Mouse (Mus musculus) heart, embryonic 11.5 days (tissue): Measurements from ENCODE around the gene Cdan1. TPM values are rescaled to one million over a fixed set of nuclear protein-coding genes. Genes with fewer than 3 reads are reported as not detected.
A peak's percentile ranks its signal among the peaks of the same experiment; 100 is the strongest.

Experiments used
- ATAC-seq: fragments of 200-750 bp; cut with Nextera tagmentation; replicated peaks from 2 replicates; pipeline ENCODE4 v1.8.0; 2017; ENCODE audit warnings: moderate library complexity; ENCODE audit not compliant: insufficient number of reproducible peaks, low FRiP score, low TSS enrichment
- H3K27ac ChIP-seq: fragments of 300-500 bp; sonication (generic); 2 replicates; pipeline ENCODE4 v1.5.1; 2014; ENCODE audit warnings: mild to moderate bottlenecking, low read depth, low read length
- H3K27me3 ChIP-seq: fragments of 300-500 bp; sonication (generic); 2 replicates; pipeline ENCODE4 v1.6.1; 2014; ENCODE audit warnings: mild to moderate bottlenecking, low read length, mixed read lengths; ENCODE audit not compliant: control insufficient read depth, insufficient read depth
- H3K36me3 ChIP-seq: fragments of 300-500 bp; sonication (generic); 2 replicates; pipeline ENCODE4 v1.6.1; 2014; ENCODE audit warnings: mild to moderate bottlenecking, low read length, moderate library complexity, mixed read lengths; ENCODE audit not compliant: control insufficient read depth, insufficient read depth
- H3K4me1 ChIP-seq: fragments of 300-500 bp; sonication (generic); 2 replicates; pipeline ENCODE4 v1.6.1; 2014; ENCODE audit warnings: low read length; ENCODE audit not compliant: control insufficient read depth, insufficient read depth
- H3K4me2 ChIP-seq: fragments of 300-500 bp; sonication (generic); 2 replicates; pipeline ENCODE4 v1.6.1; 2014; ENCODE audit warnings: mild to moderate bottlenecking, moderate library complexity
- H3K4me3 ChIP-seq: fragments of 300-500 bp; sonication (generic); 2 replicates; pipeline ENCODE4 v1.5.1; 2014; ENCODE audit warnings: low read depth, low read length
- H3K9ac ChIP-seq: fragments of 300-500 bp; sonication (generic); 2 replicates; pipeline ENCODE4 v1.6.1; 2014; ENCODE audit warnings: mild to moderate bottlenecking, low read depth, low read length, moderate library complexity
- H3K9me3 ChIP-seq: fragments of 300-500 bp; sonication (generic); replicated peaks from 2 replicates; pipeline ENCODE4 v1.6.1; 2016; ENCODE audit warnings: low read length; ENCODE audit not compliant: control insufficient read depth
- WGBS: fragments of 180-500 bp; shearing (Covaris S2); extraction: QIAGEN DNeasy Blood & Tissue Kit; methylation state at CpG from one replicate; pipeline ENCODE4 v1.1.7; 2014; ENCODE audit not compliant: insufficient replicate concordance; 5-methylcytosine and 5-hydroxymethylcytosine counted together
- polyA plus RNA-seq: library from polyadenylated mRNA; unstranded; fragments of >200 nt; fragmentation: Nextera tagmentation; extraction: Ambion mirVana; gene quantifications from 2 replicates; pipeline ENCODE4 v1.2.1, GENCODE M21; 2014

Cdan1 gene
- polyA plus RNA-seq, 1 experiment from 2014 or later = 8.0 TPM

DNA sequence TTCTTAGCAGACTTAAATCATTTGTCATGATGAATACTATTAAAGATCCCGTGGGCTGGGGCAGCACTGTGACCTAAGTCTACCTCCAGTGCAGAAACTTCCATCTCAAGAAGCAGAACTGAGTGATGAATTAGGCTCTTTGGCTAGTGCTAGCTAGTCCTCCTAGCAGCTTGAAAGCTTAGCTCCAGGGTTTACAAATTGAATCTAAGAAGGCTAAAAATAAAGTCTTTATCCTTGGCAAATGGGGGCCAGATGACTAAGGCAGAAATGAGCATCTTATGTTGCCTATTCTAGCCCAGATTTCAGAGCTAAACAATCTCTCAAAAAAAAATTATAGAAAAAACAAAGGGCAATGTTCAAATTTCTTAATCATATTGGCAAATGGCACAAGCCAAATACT lies 10.8 kb upstream of the Cdan1 start:
- Histone ChIP-seq H3K4me3 (no peak overlapping the region), H3K27ac (no peak overlapping the region), H3K9me3 (no peaks in the 10 kb centered on the region), H3K27me3 (no peaks in the 10 kb centered on the region), H3K36me3 (peaks cover 14% of the 10 kb centered on the region), H3K4me2 (no peak overlapping the region), H3K9ac (no peak overlapping the region), H3K4me1 (no peaks in the 10 kb centered on the region)
- 76% methylated on average over 1 of the region's 1 CpGs for WGBS
- ATAC-seq = no peak

DNA sequence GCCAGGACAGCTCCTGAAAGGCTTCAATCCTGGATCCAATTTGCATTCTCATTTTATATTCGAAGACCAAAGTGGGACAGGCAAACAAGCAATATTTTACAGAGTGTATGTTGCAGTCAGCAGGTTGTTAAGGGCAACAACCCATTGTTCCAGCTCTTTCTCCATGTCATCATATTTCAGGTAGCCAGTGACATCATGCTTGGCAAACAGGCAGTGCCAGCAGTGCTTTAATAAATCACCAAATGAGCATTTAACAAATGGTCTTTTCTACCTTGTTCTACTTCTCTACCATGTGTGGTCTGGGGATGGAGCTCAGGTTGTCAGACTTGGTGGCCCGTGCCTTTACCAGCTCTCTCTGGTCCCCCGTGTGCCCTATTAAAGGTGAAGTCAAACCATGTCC lies 8.2 kb upstream of the Cdan1 start:
- Histone ChIP-seq H3K4me3 (no peak overlapping the region), H3K4me2 (no peak overlapping the region), H3K27me3 (no peaks in the 10 kb centered on the region), H3K36me3 (peaks cover 5% of the 10 kb centered on the region; the same call in 1 of the 2 replicates), H3K27ac (no peak overlapping the region), H3K9ac (no peak overlapping the region), H3K9me3 (no peaks in the 10 kb centered on the region), H3K4me1 (no peaks in the 10 kb centered on the region)
- ATAC-seq = no peak
- 84% methylated on average over 3 of the region's 3 CpGs for WGBS

DNA sequence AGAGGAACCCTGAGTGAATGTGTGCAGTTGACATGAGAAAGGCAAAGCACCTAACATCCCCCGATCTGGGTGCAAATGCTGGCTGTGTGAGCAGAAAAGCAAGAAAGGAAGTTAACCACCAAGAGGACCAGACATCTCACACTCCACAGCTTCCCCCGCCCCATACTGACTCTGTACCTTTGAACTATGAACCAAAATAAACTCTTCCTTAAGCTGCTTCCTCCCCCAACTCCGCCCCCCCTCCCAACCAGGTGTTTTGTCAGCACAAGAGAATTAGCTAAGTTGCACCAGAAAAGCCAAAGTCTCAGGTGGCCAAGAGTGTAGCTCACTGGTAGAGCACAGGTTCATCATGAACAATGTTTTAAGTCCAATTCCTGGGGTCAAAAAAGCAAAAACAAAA lies 3.2 kb upstream of the Cdan1 start:
- Histone ChIP-seq H3K27ac (no peak overlapping the region), H3K27me3 (no peaks in the 10 kb centered on the region), H3K9me3 (no peaks in the 10 kb centered on the region), H3K4me1 (peaks cover 5% of the 10 kb centered on the region; the same call in 1 of the 2 replicates), H3K4me3 (no peak overlapping the region), H3K4me2 (no peak overlapping the region), H3K36me3 (no peaks in the 10 kb centered on the region), H3K9ac (no peak overlapping the region)
- WGBS = 67% methylated on average over 3 of the region's 3 CpGs
- ATAC-seq = no peak

DNA sequence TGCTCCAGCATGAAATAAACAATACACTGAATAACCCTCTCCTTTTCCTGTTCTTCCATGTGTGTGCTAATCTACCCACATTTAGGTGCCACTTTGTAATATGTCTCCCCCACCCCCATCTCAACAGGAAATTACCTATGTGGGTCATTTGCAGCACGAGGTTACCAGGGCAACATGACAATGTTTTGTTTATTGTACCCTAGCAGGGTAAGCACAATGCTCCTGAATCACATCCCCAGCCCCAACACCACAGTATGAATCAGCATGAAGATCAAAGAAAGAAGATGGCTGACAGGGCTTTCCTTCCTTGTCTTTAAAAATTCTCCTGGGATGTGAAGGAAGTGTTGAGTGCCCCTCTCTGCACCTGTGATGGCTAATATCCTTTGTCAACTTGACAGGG lies 2.7 kb upstream of the Cdan1 start:
- Histone ChIP-seq H3K27ac (no peak overlapping the region), H3K4me3 (no peak overlapping the region), H3K9me3 (no peaks in the 10 kb centered on the region), H3K4me2 (no peak overlapping the region), H3K27me3 (no peaks in the 10 kb centered on the region), H3K9ac (no peak overlapping the region), H3K4me1 (peaks cover 5% of the 10 kb centered on the region; the same call in 1 of the 2 replicates), H3K36me3 (no peaks in the 10 kb centered on the region)
- ATAC-seq = no peak
- 53% methylated on average over 1 of the region's 1 CpGs for WGBS

DNA sequence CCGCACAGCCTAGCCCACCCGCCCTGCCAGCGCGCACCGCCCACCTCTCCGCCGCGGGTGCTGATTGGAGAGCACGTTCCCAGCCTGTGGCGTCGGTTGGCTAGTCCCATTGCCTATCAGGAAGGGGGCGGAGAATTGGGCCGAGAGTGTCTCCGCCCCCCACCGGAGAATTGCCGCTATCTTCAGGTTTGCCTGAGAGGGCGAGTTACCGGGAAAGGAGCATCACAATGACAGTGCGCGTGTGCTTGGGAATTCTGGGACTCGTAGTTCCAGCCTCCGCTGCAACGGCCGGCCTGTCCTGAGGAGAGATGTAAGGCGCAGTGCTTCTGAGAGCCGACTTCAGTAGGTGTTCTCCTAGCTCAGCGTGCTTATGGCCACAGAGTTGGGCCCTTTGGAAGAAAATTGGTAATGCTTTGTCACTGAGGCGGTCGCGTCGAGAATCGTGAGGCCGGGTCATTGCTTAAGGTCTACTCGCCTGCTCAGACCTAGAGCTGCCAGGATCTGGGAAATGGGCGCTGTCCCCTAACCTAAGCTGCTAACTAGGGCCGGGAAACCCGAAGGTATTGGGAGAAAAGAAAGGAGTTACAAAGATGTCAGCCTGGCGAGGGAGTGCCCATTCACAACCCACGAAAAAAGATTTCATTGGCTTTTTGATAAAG lies 625 bp upstream of the Cdan1 start, which contains the start of gene Ttbk2:
Ttbk2 (minus strand) TSS at position 181 of the 659 bp plus-strand sequence.
- Histone ChIP-seq H3K9ac (peak within 1 kb of the TSS; percentile 85), H3K9me3 (no peaks in the 10 kb centered on the region), H3K4me3 (peak within 1 kb of the TSS; percentile 86), H3K36me3 (no peaks in the 10 kb centered on the region), H3K27ac (peak within 1 kb of the TSS; percentile 58), H3K4me1 (peaks cover 5% of the 10 kb centered on the region; the same call in 1 of the 2 replicates), H3K27me3 (no peaks in the 10 kb centered on the region), H3K4me2 (peak within 1 kb of the TSS; percentile 86)
- under 1% methylated on average over 39 of the region's 39 CpGs for WGBS
- peak; percentile 100 for ATAC-seq

DNA sequence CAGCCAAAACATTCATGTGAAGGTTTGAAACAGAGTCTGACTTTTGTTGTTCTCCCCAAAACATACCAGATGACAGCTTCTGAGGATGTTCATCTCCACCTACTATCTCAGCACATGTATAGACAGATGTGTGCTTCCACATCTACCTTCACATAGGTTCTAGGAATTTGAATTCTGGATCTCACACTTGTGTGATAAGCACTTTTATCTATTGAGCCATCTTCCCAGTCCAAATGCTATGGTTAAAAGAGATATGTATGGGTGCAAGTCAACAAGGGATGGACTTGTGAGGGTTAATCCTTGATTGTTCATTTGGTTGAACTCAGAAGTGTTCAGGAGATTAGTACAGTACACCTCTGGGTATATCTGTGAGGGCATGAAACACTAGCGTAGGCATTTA lies 4.6 kb downstream of the Cdan1 start:
- no peaks in the 10 kb centered on the region for H3K36me3 ChIP-seq
- 97% methylated on average over 1 of the region's 1 CpGs for WGBS

DNA sequence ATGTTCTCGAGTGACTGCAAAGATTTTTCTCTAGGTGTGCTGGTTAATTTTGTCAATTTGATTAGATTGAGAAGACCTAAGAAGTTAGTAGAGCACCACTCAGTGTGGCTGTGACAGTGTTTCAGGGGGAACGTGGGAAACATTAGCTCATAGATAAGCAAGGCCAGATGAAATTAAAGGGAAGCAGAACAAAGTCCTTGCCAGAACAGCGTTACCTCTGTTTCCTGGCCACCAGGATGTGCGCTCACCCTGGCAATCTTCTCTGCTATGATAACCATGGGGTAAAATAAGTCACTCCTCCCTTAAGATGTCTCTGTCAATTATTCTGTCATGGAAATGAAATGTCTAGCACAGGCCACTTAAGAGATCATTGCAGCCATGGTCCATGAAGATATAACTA lies 5.9 kb downstream of the Cdan1 start:
- Histone ChIP-seq H3K36me3 (no peaks in the 10 kb centered on the region), H3K4me3 (no peak overlapping the region), H3K4me2 (no peak overlapping the region), H3K27ac (no peak overlapping the region), H3K4me1 (peaks cover 8% of the 10 kb centered on the region), H3K9ac (no peak overlapping the region), H3K9me3 (no peaks in the 10 kb centered on the region), H3K27me3 (no peaks in the 10 kb centered on the region)
- WGBS = 47% methylated on average over 4 of the region's 4 CpGs
- ATAC-seq = no peak

More for the DNA sequence above, 4.6 kb downstream of the Cdan1 start:
- H3K4me2 ChIP-seq = no peak overlapping the region
- no peak overlapping the region for H3K27ac ChIP-seq
- H3K9me3 ChIP-seq = no peaks in the 10 kb centered on the region
- H3K4me3 ChIP-seq = no peak overlapping the region
- H3K9ac ChIP-seq = no peak overlapping the region
- ATAC-seq = no peak
- peaks cover 12% of the 10 kb centered on the region for H3K4me1 ChIP-seq
- no peaks in the 10 kb centered on the region for H3K27me3 ChIP-seq

DNA sequence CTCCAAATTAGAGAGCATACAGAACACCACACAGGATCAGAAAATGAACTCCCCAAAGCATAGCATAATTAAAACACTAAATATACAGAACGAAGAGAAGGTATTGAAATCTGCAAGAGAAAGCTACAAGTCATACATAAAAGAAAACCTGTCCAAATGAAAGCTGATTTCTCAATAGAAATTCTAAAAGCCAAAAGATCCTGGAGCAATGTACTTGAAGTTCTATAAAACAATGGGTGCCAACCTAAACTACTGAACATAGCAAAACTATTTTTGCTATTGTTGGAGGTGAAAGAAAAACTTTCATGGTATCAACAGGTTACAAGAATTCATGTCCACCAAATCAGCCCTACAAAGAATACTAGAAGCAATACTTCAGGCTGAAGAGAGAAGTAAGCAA lies 8.7 kb downstream of the Cdan1 start:
- Histone ChIP-seq H3K36me3 (no peaks in the 10 kb centered on the region), H3K9ac (no peak overlapping the region), H3K27me3 (no peaks in the 10 kb centered on the region), H3K4me2 (no peak overlapping the region), H3K4me3 (no peak overlapping the region), H3K4me1 (peaks cover 7% of the 10 kb centered on the region; the same call in 1 of the 2 replicates), H3K9me3 (no peaks in the 10 kb centered on the region), H3K27ac (no peak overlapping the region)
- no peak for ATAC-seq
- 76% methylated on average over 1 of the region's 1 CpGs for WGBS

DNA sequence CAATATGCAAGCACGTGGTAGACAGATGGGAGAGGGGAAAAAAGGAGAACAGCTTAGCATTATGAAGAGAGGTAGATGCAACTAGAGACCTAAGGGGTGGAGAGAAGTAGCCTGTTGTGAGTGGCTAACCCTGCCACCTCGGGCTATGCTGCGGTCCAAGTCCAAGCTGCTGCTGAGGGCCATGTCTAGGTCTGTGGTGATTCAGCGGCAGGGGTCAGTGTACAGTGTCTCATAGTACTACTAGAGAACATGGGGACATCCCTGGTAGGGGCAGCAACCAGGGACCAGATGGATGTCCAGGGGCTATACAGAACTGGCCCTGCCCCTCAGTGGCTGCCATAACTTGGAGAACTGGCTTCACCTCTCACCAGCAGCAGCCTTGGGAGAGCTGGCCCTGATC lies 14.8 kb downstream of the Cdan1 start:
- no peak overlapping the region for H3K4me2 ChIP-seq
- no peaks in the 10 kb centered on the region for H3K9me3 ChIP-seq
- H3K27ac ChIP-seq = no peak overlapping the region
- no peaks in the 10 kb centered on the region for H3K4me1 ChIP-seq
- no peak for ATAC-seq
- H3K36me3 ChIP-seq = no peaks in the 10 kb centered on the region
- WGBS = 92% methylated on average over 4 of the region's 4 CpGs
- H3K9ac ChIP-seq = no peak overlapping the region
- H3K4me3 ChIP-seq = no peak overlapping the region
- no peaks in the 10 kb centered on the region for H3K27me3 ChIP-seq
